Mouse (Mus musculus): ENCODE results near the gene Rnf32.

The Rnf32 gene

GRCm38 (mm10) chr5:29195570-29196263, at the start of gene Rnf32:
Gene Rnf32, plus strand, starts transcription at chr5:29195992.
- DNase-seq (ENCODE audit: low read depth) = peak; percentile 81

- DNase-seq (ENCODE audit: low read depth) = no peak
Measured at GRCm38 (mm10) chr5:29150146-29150545, 45.6 kb upstream of the Rnf32 start.

GRCm38 (mm10) chr5:29159849-29160248, 35.9 kb upstream of the Rnf32 start:
- no peak for DNase-seq (ENCODE audit: low read depth)

- no peak for DNase-seq (ENCODE audit: low read depth)
Measured at GRCm38 (mm10) chr5:29166947-29167346, 28.8 kb upstream of the Rnf32 start.

- DNase-seq (ENCODE audit: low read depth) = no peak
Measured at GRCm38 (mm10) chr5:29170193-29170592, 25.6 kb upstream of the Rnf32 start.

- no peak for DNase-seq (ENCODE audit: low read depth)
Measured at GRCm38 (mm10) chr5:29171165-29171564, 24.6 kb upstream of the Rnf32 start.

GRCm38 (mm10) chr5:29186798-29187197, 9.0 kb upstream of the Rnf32 start:
- no peak for DNase-seq (ENCODE audit: low read depth)

- DNase-seq (ENCODE audit: low read depth) = no peak
Measured at GRCm38 (mm10) chr5:29195231-29195569, 592 bp upstream of the Rnf32 start.

GRCm38 (mm10) chr5:29196264-29196658, 469 bp downstream of the Rnf32 start:
- no peak for DNase-seq (ENCODE audit: low read depth)

GRCm38 (mm10) chr5:29197187-29197586, 1.4 kb downstream of the Rnf32 start:
- DNase-seq (ENCODE audit: low read depth) = no peak

- DNase-seq (ENCODE audit: low read depth) = no peak
Measured at GRCm38 (mm10) chr5:29198960-29199488, 3.2 kb downstream of the Rnf32 start.

GRCm38 (mm10) chr5:29199868-29200267, 4.1 kb downstream of the Rnf32 start:
- no peak for DNase-seq (ENCODE audit: low read depth)

GRCm38 (mm10) chr5:29205690-29206089, 9.9 kb downstream of the Rnf32 start:
- peak; percentile 18 for DNase-seq (ENCODE audit: low read depth)

- DNase-seq (ENCODE audit: low read depth) = no peak
Measured at GRCm38 (mm10) chr5:29211980-29212555, 16.3 kb downstream of the Rnf32 start.

GRCm38 (mm10) chr5:29217997-29218396, 22.2 kb downstream of the Rnf32 start:
- DNase-seq (ENCODE audit: low read depth) = no peak

- no peak for DNase-seq (ENCODE audit: low read depth)
Measured at GRCm38 (mm10) chr5:29224089-29224488, 28.3 kb downstream of the Rnf32 start.

GRCm38 (mm10) chr5:29230481-29230880, 34.7 kb downstream of the Rnf32 start:
- no peak for DNase-seq (ENCODE audit: low read depth)

- DNase-seq (ENCODE audit: low read depth) = no peak
Measured at GRCm38 (mm10) chr5:29238379-29238778, 42.6 kb downstream of the Rnf32 start.

- no peak for DNase-seq (ENCODE audit: low read depth)
Measured at GRCm38 (mm10) chr5:29244769-29245168, 49.0 kb downstream of the Rnf32 start.

GRCm38 (mm10) chr5:29250795-29251495, 55.2 kb downstream of the Rnf32 start:
- DNase-seq (ENCODE audit: low read depth) = no peak

GRCm38 (mm10) chr5:29251496-29251873, 55.7 kb downstream of the Rnf32 start:
- no peak for DNase-seq (ENCODE audit: low read depth)

GRCm38 (mm10) chr5:29253876-29254275, 58.1 kb downstream of the Rnf32 start:
- no peak for DNase-seq (ENCODE audit: low read depth)

- no peak for DNase-seq (ENCODE audit: low read depth)
Measured at GRCm38 (mm10) chr5:29270879-29271278, 75.1 kb downstream of the Rnf32 start.

Data from induced T-regulatory cell, adult 2 months (primary cell).